Mouse (Mus musculus) E14TG2a.4 (cell line): Measurements from ENCODE around the gene Car6.

Source experiments
- CTCF ChIP-seq: conservative IDR thresholded peaks from 2 replicates; pipeline ENCODE4 v1.5.1; 2014; ENCODE audit warnings: low read length
- NANOG ChIP-seq: IDR thresholded peaks from 2 replicates; pipeline ENCODE4 v1.6.1; 2014; ENCODE audit warnings: borderline replicate concordance, low read length, mixed read lengths
- POU5F1 ChIP-seq: IDR thresholded peaks from 2 replicates; pipeline ENCODE4 v1.6.1; 2014; ENCODE audit warnings: low read length, borderline replicate concordance

- TF ChIP-seq CTCF (peak; percentile 88), POU5F1 (no peak), NANOG (no peak)
Observed at GRCm38 (mm10) chr4:150239951-150240368, 38.8 kb upstream of the Car6 start.
